Comparison of ENCODE assay signal across 15 mouse cellular contexts in genomic region chr4:109975381-109976240, GRCm38 (mm10). TPM values are rescaled to one million over a fixed set of nuclear protein-coding genes. Genes with fewer than 3 reads are reported as not detected.
DNase-seq lines count a peak whose midpoint lies in the region; ATAC-seq and TF ChIP-seq lines count a peak whose summit lies in the region.
"Had no signal": no experiment of that assay in that cellular context is flagged by ENCODE, and none has a peak within 500 bp of the region (broad histone marks: within the 10 kb centered on the region; RNA-seq: fewer than 3 reads in every experiment).

No protein-coding gene starts in this region.

- intact Hi-C loops in gastrocnemius, postnatal 36 days (cut with DNase I): no loop called here

- no peak for DNase-seq in kidney, postnatal 0 days (ENCODE audit: low spot score)
- peak; percentile 65 for DNase-seq in ZHBTc4 (ENCODE audit: low read depth, low spot score)
- peak; percentile 48 for DNase-seq in embryonic facial prominence, embryonic 10.5 days (ENCODE audit: low spot score)
- DNase-seq in gastrocnemius, postnatal 36 days: no peak
- DNase-seq in frontal cortex, postnatal 25 days (ENCODE audit: low spot score in 2 of 2): no peak
- DNase-seq: cerebellum, adult 9-10 months; kidney, postnatal 14 days; right cerebral cortex, postnatal 14 days had no signal

- ATAC-seq in kidney, postnatal 0 days (replicated peaks; ENCODE audit: low FRiP score, low read depth): no peak
- no peak for ATAC-seq in kidney, embryonic 14.5 days (ENCODE audit: low FRiP score, low TSS enrichment)
- ATAC-seq in forebrain, embryonic 16.5 days: no peak
- no peak for ATAC-seq in megakaryocyte-erythroid progenitor cell, adult 5-6 weeks (replicated peaks; ENCODE audit: low FRiP score, low TSS enrichment, poor library complexity, severe bottlenecking)

- H3K4me3 ChIP-seq in kidney, postnatal 0 days (replicated peaks; ENCODE audit: low read depth, low read length): 0 out of 2 replicates have a peak overlapping the region, but pooled peaks have one; percentile 1
- H3K4me3 ChIP-seq in kidney, embryonic 14.5 days (ENCODE audit: low read length): no peak overlapping the region
- H3K4me3 ChIP-seq in embryonic facial prominence, embryonic 10.5 days: peak overlapping the region; percentile 60; the same call in 1 of the 2 replicates
- peak overlapping the region; percentile 53 for H3K4me3 ChIP-seq in forebrain, embryonic 16.5 days (replicated peaks; ENCODE audit: low read length)
- H3K4me3 ChIP-seq: hindbrain, embryonic 13.5 days; lung, embryonic 15.5 days had no signal

- no peak overlapping the region for H3K27ac ChIP-seq in kidney, postnatal 0 days
- H3K27ac ChIP-seq in kidney, embryonic 14.5 days (ENCODE audit: low read depth, low read length): no peak overlapping the region
- H3K27ac ChIP-seq in embryonic facial prominence, embryonic 10.5 days (replicated peaks): no peak overlapping the region
- H3K27ac ChIP-seq in forebrain, embryonic 16.5 days (ENCODE audit: low read length): no peak overlapping the region
- H3K27ac ChIP-seq: hindbrain, embryonic 13.5 days; limb, embryonic 15.5 days; lung, embryonic 15.5 days had no signal

- no peaks in the 10 kb centered on the region for H3K9me3 ChIP-seq in kidney, postnatal 0 days (replicated peaks; ENCODE audit: low read length)
- 0 out of 2 replicates have a peak, but pooled peaks cover 2% of the 10 kb centered on the region for H3K9me3 ChIP-seq in kidney, embryonic 14.5 days (ENCODE audit: control insufficient read depth, low read length)
- H3K9me3 ChIP-seq in embryonic facial prominence, embryonic 10.5 days: peaks cover 4% of the 10 kb centered on the region; the same call in 1 of the 2 replicates
- H3K9me3 ChIP-seq in forebrain, embryonic 16.5 days (ENCODE audit: control insufficient read depth, low read length): peaks cover 2% of the 10 kb centered on the region; the same call in 1 of the 2 replicates
- H3K9me3 ChIP-seq: hindbrain, embryonic 13.5 days; limb, embryonic 15.5 days; lung, embryonic 15.5 days had no signal

- 8% methylated on average over 25 of the region's 25 CpGs for WGBS in kidney, postnatal 0 days
- WGBS in kidney, embryonic 14.5 days: 8% methylated on average over 25 of the region's 25 CpGs
- 7% methylated on average over 25 of the region's 25 CpGs for WGBS in embryonic facial prominence, embryonic 10.5 days
- 16% methylated on average over 25 of the region's 25 CpGs for WGBS in forebrain, embryonic 16.5 days

- H3K4me2 ChIP-seq in kidney, postnatal 0 days (ENCODE audit: low read length): no peak overlapping the region
- H3K4me2 ChIP-seq in kidney, embryonic 14.5 days (replicated peaks; ENCODE audit: low read depth, low read length): no peak overlapping the region
- peak overlapping the region; percentile 63 for H3K4me2 ChIP-seq in forebrain, embryonic 16.5 days (ENCODE audit: low read length)
- H3K4me2 ChIP-seq: lung, embryonic 15.5 days had no signal

- H3K4me1 ChIP-seq in kidney, postnatal 0 days (replicated peaks; ENCODE audit: insufficient read depth, low read length): peaks cover 27% of the 10 kb centered on the region
- H3K4me1 ChIP-seq in kidney, embryonic 14.5 days (ENCODE audit: control insufficient read depth, insufficient read depth, low read length): peaks cover 24% of the 10 kb centered on the region
- H3K4me1 ChIP-seq in embryonic facial prominence, embryonic 10.5 days: peaks cover 36% of the 10 kb centered on the region
- H3K4me1 ChIP-seq in forebrain, embryonic 16.5 days (replicated peaks; ENCODE audit: control insufficient read depth, insufficient read depth, low read length): peaks cover 35% of the 10 kb centered on the region

- no peak overlapping the region for H3K9ac ChIP-seq in kidney, postnatal 0 days (ENCODE audit: low read depth, low read length)
- no peak overlapping the region for H3K9ac ChIP-seq in kidney, embryonic 14.5 days (ENCODE audit: low read depth, low read length)
- peak overlapping the region; percentile 15; the same call in 1 of the 2 replicates for H3K9ac ChIP-seq in forebrain, embryonic 16.5 days (replicated peaks; ENCODE audit: low read depth, low read length)
- H3K9ac ChIP-seq: hindbrain, embryonic 13.5 days; limb, embryonic 15.5 days; lung, embryonic 15.5 days had no signal

- no peak for TF ChIP-seq CTCF in kidney, postnatal 0 days (IDR thresholded peaks at IDR 0.05; ENCODE audit: low read depth)

- no peaks in the 10 kb centered on the region for H3K36me3 ChIP-seq in kidney, postnatal 0 days (ENCODE audit: insufficient read depth, low read length)
- H3K36me3 ChIP-seq in kidney, embryonic 14.5 days (ENCODE audit: control insufficient read depth, insufficient read depth, low read length): no peaks in the 10 kb centered on the region
- no peaks in the 10 kb centered on the region for H3K36me3 ChIP-seq in embryonic facial prominence, embryonic 10.5 days (replicated peaks)
- H3K36me3 ChIP-seq in forebrain, embryonic 16.5 days (ENCODE audit: control insufficient read depth, insufficient read depth): no peaks in the 10 kb centered on the region
- H3K36me3 ChIP-seq: hindbrain, embryonic 13.5 days; limb, embryonic 15.5 days; lung, embryonic 15.5 days had no signal

- peaks cover 72% of the 10 kb centered on the region for H3K27me3 ChIP-seq in kidney, postnatal 0 days (ENCODE audit: insufficient read depth, low read length)
- H3K27me3 ChIP-seq in kidney, embryonic 14.5 days (ENCODE audit: control insufficient read depth, insufficient read depth, low read length): peaks cover 86% of the 10 kb centered on the region
- H3K27me3 ChIP-seq in embryonic facial prominence, embryonic 10.5 days (replicated peaks; ENCODE audit: low read depth, poor library complexity, severe bottlenecking): peaks cover 100% of the 10 kb centered on the region
- peaks cover 56% of the 10 kb centered on the region for H3K27me3 ChIP-seq in forebrain, embryonic 16.5 days (replicated peaks; ENCODE audit: control insufficient read depth, insufficient read depth, low read length)

RNA-seq across cellular contexts. Expression of gene Dmrta2, which starts 2.2 kb away (rescaled TPM):
- polyA plus RNA-seq in kidney, postnatal 0 days (2015; fragmentation: Nextera tagmentation; extraction: Ambion mirVana): 0.10 and 0.22 TPM in 2 replicates
- polyA plus RNA-seq in kidney, embryonic 14.5 days (2014; fragmentation: Nextera tagmentation; extraction: Ambion mirVana): 0.14 and 0.30 TPM in 2 replicates
- polyA plus RNA-seq in embryonic facial prominence, embryonic 10.5 days (2016; fragmentation: Nextera tagmentation; extraction: Ambion mirVana): 0.75 and 0.87 TPM in 2 replicates
- polyA plus RNA-seq in forebrain, embryonic 16.5 days (2015; fragmentation: Nextera tagmentation; extraction: Ambion mirVana): 2.3 and 2.4 TPM in 2 replicates
- total RNA-seq in gastrocnemius, postnatal 36 days (2021): not detected
- total RNA-seq in megakaryocyte-erythroid progenitor cell, adult 5-6 weeks (2014; fragmentation: Nextera tagmentation): not detected in 2 replicates
- total RNA-seq in megakaryocyte-erythroid progenitor cell, adult 5-6 weeks (2017): 0.23 TPM in 1 of 2 replicates, not detected in the other
- polyA plus RNA-seq: heart, embryonic 14.5 days had no signal

Comparison
In these comparisons a context has a peak if more than half of its experiments do, and no peak if none do; other contexts are left out.
1. DNase-seq: peak in ZHBTc4 (single experiment) and embryonic facial prominence, embryonic 10.5 days (single experiment); none in kidney, postnatal 0 days (single experiment), gastrocnemius, postnatal 36 days (0 of 2) and frontal cortex, postnatal 25 days (0 of 2).